Mouse (Mus musculus) liver, postnatal 0 days (tissue): ENCODE measurements around the gene Traf4.

Source experiments
- CTCF ChIP-seq: sonication (generic); IDR thresholded peaks from 2 replicates; pipeline ENCODE4 v1.5.1; 2016; ENCODE audit warnings: antibody characterized with exemption, low read depth
- EP300 ChIP-seq: IDR thresholded peaks from 2 replicates; pipeline ENCODE4 v1.6.1; 2016; ENCODE audit warnings: antibody characterized with exemption, low read depth, mild to moderate bottlenecking

- TF ChIP-seq CTCF, result no peak
- no peak for TF ChIP-seq EP300
Measured at GRCm38 (mm10) chr11:78195101-78195863, 29.9 kb upstream of the Traf4 start.
